7 mouse cellular contexts compared by ENCODE assay signal in genomic region chr3:88458778-88459219, GRCm38 (mm10). TPM values are rescaled to one million over a fixed set of nuclear protein-coding genes. Genes with fewer than 3 reads are reported as not detected.
DNase-seq lines count a peak whose midpoint lies in the region; ATAC-seq and TF ChIP-seq lines count a peak whose summit lies in the region.

No protein-coding gene starts in this region.

- no peak overlapping the region for H3K9ac ChIP-seq in lung, embryonic 14.5 days
- peak overlapping the region; percentile 56 for H3K9ac ChIP-seq in forebrain, embryonic 11.5 days (ENCODE audit: low read length)
- H3K9ac ChIP-seq in limb, embryonic 11.5 days (ENCODE audit: low read length), result peak overlapping the region; percentile 47; the same call in 1 of the 2 replicates

- TF ChIP-seq CTCF in lung, embryonic 14.5 days (IDR thresholded peaks at IDR 0.05; ENCODE audit: low read depth), result no peak

- H3K4me2 ChIP-seq in lung, embryonic 14.5 days, result 0 out of 2 replicates have a peak overlapping the region, but pooled peaks have one; percentile 33
- peak overlapping the region; percentile 58 for H3K4me2 ChIP-seq in forebrain, embryonic 11.5 days (ENCODE audit: low read depth, low read length, severe bottlenecking)
- H3K4me2 ChIP-seq in limb, embryonic 11.5 days (ENCODE audit: low read depth, severe bottlenecking), result peak overlapping the region; percentile 38

- no peaks in the 10 kb centered on the region for H3K36me3 ChIP-seq in lung, embryonic 14.5 days (ENCODE audit: insufficient read depth)
- H3K36me3 ChIP-seq in forebrain, embryonic 11.5 days (ENCODE audit: control insufficient read depth, insufficient read depth, low read length), result no peaks in the 10 kb centered on the region
- H3K36me3 ChIP-seq in limb, embryonic 11.5 days (ENCODE audit: control insufficient read depth, insufficient read depth, low read length), result no peaks in the 10 kb centered on the region

- H3K9me3 ChIP-seq in lung, embryonic 14.5 days (ENCODE audit: low read depth, low read length), result no peaks in the 10 kb centered on the region
- no peaks in the 10 kb centered on the region for H3K9me3 ChIP-seq in forebrain, embryonic 11.5 days (ENCODE audit: control insufficient read depth, low read length)
- H3K9me3 ChIP-seq in limb, embryonic 11.5 days (ENCODE audit: control insufficient read depth, low read length), result no peaks in the 10 kb centered on the region

- H3K27me3 ChIP-seq in lung, embryonic 14.5 days (ENCODE audit: insufficient read depth, low read length), result no peaks in the 10 kb centered on the region; the same call in 1 of the 2 replicates
- H3K27me3 ChIP-seq in forebrain, embryonic 11.5 days (ENCODE audit: control insufficient read depth, insufficient read depth, low read length), result peaks cover 2% of the 10 kb centered on the region; the same call in 1 of the 2 replicates
- H3K27me3 ChIP-seq in limb, embryonic 11.5 days (ENCODE audit: control insufficient read depth, insufficient read depth, low read length), result peaks cover 4% of the 10 kb centered on the region; the same call in 1 of the 2 replicates

- 3% methylated on average over 13 of the region's 14 CpGs for WGBS in lung, embryonic 14.5 days
- 4% methylated on average over 14 of the region's 14 CpGs for WGBS in forebrain, embryonic 11.5 days
- 4% methylated on average over 14 of the region's 14 CpGs for WGBS in limb, embryonic 11.5 days

- DNase-seq in lung, embryonic 14.5 days, result no peak
- DNase-seq in lung, postnatal 25 days (ENCODE audit: low spot score), result no peak
- DNase-seq in forebrain, embryonic 11.5 days (ENCODE audit: low spot score), result no peak
- DNase-seq in limb, embryonic 11.5 days (ENCODE audit: low spot score), result peak; percentile 37
- DNase-seq in right cerebral cortex, postnatal 14 days, result peak; percentile 50
- no peak for DNase-seq in urinary bladder, postnatal 14 days (ENCODE audit: low spot score)

- no peaks in the 10 kb centered on the region for H3K4me1 ChIP-seq in lung, embryonic 14.5 days (ENCODE audit: insufficient read depth)
- H3K4me1 ChIP-seq in forebrain, embryonic 11.5 days (replicated peaks; ENCODE audit: control insufficient read depth, insufficient read depth, low read length), result peaks cover 5% of the 10 kb centered on the region; the same call in 1 of the 2 replicates
- peaks cover 12% of the 10 kb centered on the region for H3K4me1 ChIP-seq in limb, embryonic 11.5 days (ENCODE audit: control insufficient read depth, insufficient read depth, low read length)

- ATAC-seq in lung, embryonic 14.5 days (ENCODE audit: insufficient read depth), result no peak
- peak; percentile 71 for ATAC-seq in forebrain, embryonic 11.5 days (replicated peaks; ENCODE audit: low FRiP score)
- ATAC-seq in limb, embryonic 11.5 days (ENCODE audit: insufficient number of reproducible peaks, low FRiP score, low TSS enrichment, low read depth), result 0 out of 2 replicates have a peak, but pooled peaks have one; percentile 46
- ATAC-seq in inflammation-experienced regulatory T-cells, adult 6 months, result no peak

- no peak overlapping the region for H3K27ac ChIP-seq in lung, embryonic 14.5 days (ENCODE audit: low read depth)
- no peak overlapping the region for H3K27ac ChIP-seq in forebrain, embryonic 11.5 days (ENCODE audit: low read depth, low read length)
- H3K27ac ChIP-seq in limb, embryonic 11.5 days (replicated peaks; ENCODE audit: low read depth, low read length), result no peak overlapping the region

- H3K4me3 ChIP-seq in lung, embryonic 14.5 days (ENCODE audit: low read depth, low read length), result no peak overlapping the region
- peak overlapping the region; percentile 39 for H3K4me3 ChIP-seq in forebrain, embryonic 11.5 days (ENCODE audit: low read depth, low read length)
- H3K4me3 ChIP-seq in limb, embryonic 11.5 days (ENCODE audit: low read depth, low read length), result peak overlapping the region; percentile 19; the same call in 1 of the 2 replicates

RNA-seq across cellular contexts. Expression of gene Sema4a, which starts 2.2 kb away (rescaled TPM):
- 2.8 TPM in 2 replicates for polyA plus RNA-seq in lung, embryonic 14.5 days (2014; fragmentation: Nextera tagmentation; extraction: Ambion mirVana)
- 9.3 and 10.3 TPM in 2 replicates for polyA plus RNA-seq in forebrain, embryonic 11.5 days (2014; fragmentation: Nextera tagmentation; extraction: Ambion mirVana)
- 5.4 and 5.7 TPM in 2 replicates for polyA plus RNA-seq in limb, embryonic 11.5 days (2014; fragmentation: Nextera tagmentation; extraction: Ambion mirVana)
- 10 to 100 TPM; 24.5 to 49.0 (median 28.3) TPM for polyA plus RNA-seq in inflammation-experienced regulatory T-cells, adult 6 months (2017; shearing (Covaris generic))

RNA-seq across cellular contexts. Expression of gene Slc25a44, which starts 33.9 kb away (rescaled TPM):
- 16.6 and 18.3 TPM in 2 replicates for polyA plus RNA-seq in lung, embryonic 14.5 days (2014; fragmentation: Nextera tagmentation; extraction: Ambion mirVana)
- 22.6 and 23.1 TPM in 2 replicates for polyA plus RNA-seq in forebrain, embryonic 11.5 days (2014; fragmentation: Nextera tagmentation; extraction: Ambion mirVana)
- 17.7 and 18.9 TPM in 2 replicates for polyA plus RNA-seq in limb, embryonic 11.5 days (2014; fragmentation: Nextera tagmentation; extraction: Ambion mirVana)
- 10 to 100 TPM; 11.2 to 14.6 (median 14.4) TPM for polyA plus RNA-seq in inflammation-experienced regulatory T-cells, adult 6 months (2017; shearing (Covaris generic))

RNA-seq across cellular contexts. Expression of gene Pmf1, which starts 48.7 kb away (rescaled TPM):
- polyA plus RNA-seq in lung, embryonic 14.5 days (2014; fragmentation: Nextera tagmentation; extraction: Ambion mirVana), result 162 and 173 TPM in 2 replicates
- polyA plus RNA-seq in forebrain, embryonic 11.5 days (2014; fragmentation: Nextera tagmentation; extraction: Ambion mirVana), result 141 and 158 TPM in 2 replicates
- polyA plus RNA-seq in limb, embryonic 11.5 days (2014; fragmentation: Nextera tagmentation; extraction: Ambion mirVana), result 174 and 185 TPM in 2 replicates
- polyA plus RNA-seq in inflammation-experienced regulatory T-cells, adult 6 months (2017; shearing (Covaris generic)), result 100 to 1,000 TPM in 1 of 3 experiments, 10 to 100 TPM in 2; 46.3 to 105 (median 50.5) TPM

RNA-seq across cellular contexts. Expression of gene Lmna, which starts 51.0 kb away (rescaled TPM):
- 70.0 TPM in 2 replicates for polyA plus RNA-seq in lung, embryonic 14.5 days (2014; fragmentation: Nextera tagmentation; extraction: Ambion mirVana)
- 19.4 and 20.4 TPM in 2 replicates for polyA plus RNA-seq in forebrain, embryonic 11.5 days (2014; fragmentation: Nextera tagmentation; extraction: Ambion mirVana)
- 20.3 and 20.4 TPM in 2 replicates for polyA plus RNA-seq in limb, embryonic 11.5 days (2014; fragmentation: Nextera tagmentation; extraction: Ambion mirVana)
- 1 to 10 TPM; 2.6 to 8.0 (median 4.0) TPM for polyA plus RNA-seq in inflammation-experienced regulatory T-cells, adult 6 months (2017; shearing (Covaris generic))

Comparison
In these comparisons a context has a peak if more than half of its experiments do, and no peak if none do; other contexts are left out.
1. ATAC-seq: peak in forebrain, embryonic 11.5 days (single experiment) and limb, embryonic 11.5 days (single experiment); none in lung, embryonic 14.5 days (single experiment) and inflammation-experienced regulatory T-cells, adult 6 months (single experiment).
2. DNase-seq: peak in limb, embryonic 11.5 days (single experiment) and right cerebral cortex, postnatal 14 days (single experiment); none in lung, embryonic 14.5 days (single experiment), lung, postnatal 25 days (single experiment), forebrain, embryonic 11.5 days (single experiment) and urinary bladder, postnatal 14 days (single experiment).
3. Peak in every context shown above with its lines, with median percentiles within 50 percentile points of each other: H3K4me2 ChIP-seq.